Mouse (Mus musculus): ENCODE data around the gene Usp8.

The Usp8 gene

DNA sequence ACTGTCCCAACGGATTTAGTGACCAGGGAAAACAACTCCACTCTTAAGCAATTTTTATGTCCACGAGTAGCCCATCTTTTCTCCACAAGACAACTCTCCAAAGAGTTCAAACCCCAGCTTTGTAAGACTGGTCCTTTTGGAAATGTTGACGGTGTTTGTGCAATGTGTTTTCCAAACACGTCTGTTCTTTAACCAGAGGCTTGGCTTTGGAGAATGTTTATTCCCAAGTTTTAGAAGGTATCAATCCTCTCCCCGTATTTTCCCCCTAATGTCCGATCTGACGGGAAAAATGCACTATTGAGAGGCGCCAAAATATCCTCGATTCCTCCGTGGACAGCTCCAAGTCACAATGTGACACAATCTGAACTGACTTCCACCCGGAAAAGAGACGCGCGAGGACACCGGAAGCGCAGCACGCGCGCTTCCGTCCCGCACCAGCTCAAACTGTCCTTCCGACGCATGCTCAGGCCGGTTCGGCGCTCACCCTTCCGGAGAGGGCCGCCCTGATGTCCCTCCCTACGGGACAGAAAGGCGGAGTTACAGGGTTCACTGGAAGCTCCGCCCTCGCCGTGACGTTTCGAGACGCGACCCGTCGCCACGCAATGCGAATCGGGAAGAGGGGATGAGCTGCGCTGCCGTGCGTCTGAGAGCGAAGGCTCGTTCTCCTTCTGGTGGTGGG is at the start of gene Usp8:
TSS of gene Usp8 (plus strand) at position 570 of the 679 bp plus-strand sequence.
- DNase-seq: peak; percentile 97

DNA sequence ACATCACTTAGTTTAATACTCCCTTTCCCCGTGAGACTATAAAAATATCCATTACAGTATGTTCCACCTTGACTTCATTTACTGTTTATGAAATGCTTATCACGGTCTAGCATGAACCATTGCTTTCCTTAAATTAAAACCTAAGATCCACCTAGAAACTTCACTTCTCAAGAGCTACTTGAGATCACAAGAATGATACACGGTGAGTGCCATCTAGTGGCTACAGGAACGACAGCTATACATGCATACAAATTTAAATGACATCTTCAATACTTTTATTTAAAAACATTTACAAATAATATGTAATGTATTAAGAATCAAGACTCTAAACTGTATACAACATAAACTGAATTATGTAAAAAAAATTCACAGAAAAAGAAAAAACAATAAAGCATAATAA is 43.6 kb upstream of the Usp8 start:
- peak; percentile 14 for DNase-seq

DNA sequence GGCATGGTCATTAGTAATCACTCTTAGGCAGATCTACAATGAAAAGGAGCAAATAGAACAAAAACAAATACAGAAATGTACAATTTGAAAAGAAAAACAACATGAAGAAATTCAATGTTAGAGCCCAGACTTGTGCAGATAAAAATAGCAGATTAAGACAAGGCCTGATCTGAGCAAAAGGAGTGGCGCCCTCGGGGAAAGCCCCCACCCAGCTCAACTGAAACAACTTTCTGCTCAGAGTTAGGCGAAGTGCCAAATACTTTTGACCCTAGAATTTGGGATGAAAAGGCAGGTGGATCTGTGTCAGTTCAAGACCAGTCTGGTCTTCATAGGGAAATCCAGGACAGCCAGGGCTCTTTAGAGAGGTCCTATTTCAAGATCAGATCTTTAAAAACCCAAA is 41.1 kb upstream of the Usp8 start:
- no peak for DNase-seq

DNA sequence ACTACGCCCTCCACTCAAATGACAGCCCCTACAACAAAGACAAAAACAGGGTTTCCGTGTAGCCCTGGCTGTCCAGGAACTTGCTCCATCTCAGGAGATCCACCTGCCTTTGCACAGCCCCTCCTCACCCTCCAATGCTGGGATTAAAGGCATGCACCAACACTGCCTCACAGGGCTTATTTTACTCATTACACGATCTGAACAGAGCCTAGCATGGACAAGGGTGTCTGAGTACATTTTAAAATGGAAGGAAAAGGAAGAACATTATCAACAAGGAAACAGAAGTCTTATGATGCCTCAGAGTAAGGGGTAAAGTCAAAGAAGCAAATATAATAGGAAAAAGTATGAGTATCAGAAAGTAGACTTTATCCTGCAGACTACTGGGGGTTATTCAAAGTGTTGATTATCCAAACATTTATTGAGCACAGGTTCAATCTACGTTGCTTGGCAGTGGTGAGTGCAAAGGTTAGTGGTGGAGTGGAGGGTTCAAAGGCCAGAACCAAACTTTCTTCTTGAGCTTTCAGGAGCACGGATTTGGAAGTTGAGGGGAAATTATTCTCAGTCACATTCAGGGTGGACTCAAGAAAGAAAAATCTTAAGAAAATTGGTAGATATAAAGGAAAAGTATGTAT is 38.4 kb upstream of the Usp8 start:
- DNase-seq: no peak

DNA sequence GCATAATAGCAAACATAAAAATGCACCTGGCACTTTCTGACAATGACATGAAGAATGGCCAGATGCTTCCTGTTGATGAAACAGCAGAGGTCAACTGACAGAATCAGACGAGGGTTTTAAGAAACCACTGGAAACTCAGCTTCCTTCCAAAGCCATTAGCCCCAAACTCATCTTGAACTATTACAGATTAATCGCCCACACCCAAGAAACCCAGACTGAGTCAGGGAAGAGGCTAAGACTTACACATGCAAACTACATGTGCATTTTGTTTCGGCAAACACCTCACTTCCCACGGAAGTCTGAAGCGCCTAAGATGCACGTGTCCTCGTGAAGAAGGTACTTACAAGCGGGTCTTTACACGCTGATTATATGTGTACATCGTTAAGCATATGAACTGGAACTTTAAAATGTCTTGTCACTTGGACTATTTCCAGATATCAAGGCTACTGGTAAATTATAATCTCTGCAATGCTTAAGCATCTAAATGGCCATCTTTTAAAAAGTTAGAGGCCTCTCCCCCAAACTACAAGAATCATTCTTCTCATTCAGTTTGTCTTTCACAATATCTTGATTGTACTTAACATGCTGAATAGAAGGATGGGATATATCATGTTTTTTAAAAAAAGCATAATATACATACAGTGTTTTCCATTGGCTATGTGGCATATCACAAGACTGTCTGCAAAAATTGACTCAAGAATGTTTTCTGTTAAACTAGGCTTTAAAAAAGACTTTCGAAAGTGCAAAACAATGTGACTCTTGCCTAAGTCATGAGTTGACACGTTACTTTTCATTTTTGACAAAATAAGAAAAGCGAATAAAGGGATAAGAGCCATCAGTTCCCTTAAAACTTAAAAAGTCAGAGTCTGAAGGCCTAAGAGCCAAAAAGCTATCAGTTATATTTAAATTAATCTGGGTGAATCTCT is 33.5 kb upstream of the Usp8 start:
- no peak for DNase-seq

DNA sequence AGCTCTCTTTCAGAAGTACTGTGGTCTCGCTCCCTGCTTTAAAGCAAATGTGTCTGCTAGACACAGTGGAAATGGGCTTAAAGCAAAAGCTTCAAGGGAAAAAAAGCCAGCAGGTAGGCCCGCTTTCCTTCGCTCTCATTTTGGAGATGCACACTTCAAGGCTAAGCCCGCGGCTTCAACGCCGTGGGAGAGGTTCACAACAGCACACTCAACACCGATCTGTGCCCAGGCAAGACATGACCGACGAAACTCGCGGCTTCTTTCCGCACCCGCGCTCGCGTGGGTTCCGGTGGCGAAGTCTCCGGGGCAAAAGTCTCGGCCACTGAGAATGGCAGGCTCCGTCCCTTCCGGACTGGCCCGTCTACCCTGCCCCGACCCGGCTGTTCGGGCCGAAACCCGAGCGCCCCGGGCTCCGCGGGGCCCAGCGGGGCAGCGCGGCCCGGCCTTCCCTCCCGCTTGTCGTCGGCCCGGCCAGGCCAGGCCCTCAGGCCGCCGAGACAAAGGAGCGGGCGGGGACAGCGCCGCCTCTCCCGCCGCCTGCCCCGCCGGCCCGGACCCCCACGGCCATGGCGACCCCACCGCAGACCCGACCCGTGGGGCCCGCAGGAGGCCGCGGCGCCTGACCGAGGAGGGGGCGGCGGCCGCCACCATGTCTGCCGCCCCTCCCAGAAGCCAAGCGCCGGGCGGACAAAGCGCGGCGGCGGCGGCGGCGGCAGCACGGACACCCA is 32.5 kb upstream of the Usp8 start:
- peak; percentile 50 for DNase-seq

DNA sequence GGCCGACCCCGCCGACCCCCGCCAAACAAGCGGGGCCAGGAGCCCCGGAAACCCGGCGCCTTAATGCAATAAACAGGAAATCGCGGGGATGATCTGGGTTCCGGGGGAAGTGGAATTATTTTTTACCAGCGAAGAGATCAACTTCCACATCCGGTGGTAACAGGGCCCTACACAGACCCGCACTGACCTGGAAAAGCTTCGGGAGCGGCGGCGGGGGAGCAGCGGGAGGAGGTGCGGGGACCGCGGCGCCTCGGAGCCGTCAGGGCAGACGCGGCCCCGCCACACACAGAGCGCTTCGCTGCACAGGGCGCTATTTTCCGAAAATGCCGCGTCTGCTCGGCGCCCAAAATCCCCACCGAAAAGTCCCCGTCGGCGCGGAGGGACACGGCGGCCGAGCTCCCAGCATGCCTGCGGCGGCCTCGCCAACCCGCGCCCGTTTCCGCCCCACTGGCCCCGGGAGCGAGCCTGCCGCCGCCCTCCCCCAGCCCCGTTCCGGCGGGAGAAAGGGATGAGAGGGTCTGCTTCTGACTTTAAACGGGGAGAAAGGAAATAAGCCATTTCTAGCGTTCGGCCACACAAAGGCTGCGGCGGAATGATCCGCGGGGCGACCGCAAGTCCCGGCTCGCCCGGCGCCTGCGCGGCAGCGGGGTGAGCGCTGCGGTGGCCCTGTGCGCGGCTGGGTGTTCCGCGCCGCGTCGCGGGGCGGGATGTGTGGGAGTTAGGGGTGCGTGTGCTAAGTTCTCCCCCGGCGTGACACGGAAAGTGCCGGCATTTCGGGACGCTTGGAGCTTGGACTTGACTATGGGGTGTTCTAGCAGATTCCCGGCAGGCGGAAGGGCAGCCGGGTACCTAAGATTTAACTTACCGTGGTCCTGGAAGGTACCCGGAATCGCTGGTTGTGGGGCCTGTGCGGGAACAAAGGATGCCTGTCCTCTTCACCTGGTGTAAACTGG is 31.7 kb upstream of the Usp8 start:
- DNase-seq: peak; percentile 87

DNA sequence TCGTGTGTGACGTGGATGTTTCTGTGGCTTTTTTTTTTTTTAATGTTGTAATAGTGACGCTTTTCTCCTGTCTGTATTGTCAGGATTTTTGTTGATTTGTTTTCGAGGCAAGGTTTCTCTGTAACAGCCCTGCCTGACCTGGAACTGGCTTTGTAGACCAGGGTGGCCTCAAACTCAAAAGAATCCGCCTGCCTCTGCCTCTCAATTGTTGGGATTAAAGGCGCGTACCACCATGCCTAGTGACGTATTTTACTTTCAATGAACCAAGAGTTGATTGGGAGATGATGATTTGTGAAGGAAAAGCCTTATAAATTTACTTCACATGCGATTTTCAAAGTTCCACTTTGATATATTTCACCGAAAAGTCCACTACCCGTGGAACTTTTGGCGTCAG is 31.0 kb upstream of the Usp8 start, which contains the start of gene Gabpb1:
TSS of gene Gabpb1 (minus strand) at position 216 of the 394 bp plus-strand sequence.
- no peak for DNase-seq

DNA sequence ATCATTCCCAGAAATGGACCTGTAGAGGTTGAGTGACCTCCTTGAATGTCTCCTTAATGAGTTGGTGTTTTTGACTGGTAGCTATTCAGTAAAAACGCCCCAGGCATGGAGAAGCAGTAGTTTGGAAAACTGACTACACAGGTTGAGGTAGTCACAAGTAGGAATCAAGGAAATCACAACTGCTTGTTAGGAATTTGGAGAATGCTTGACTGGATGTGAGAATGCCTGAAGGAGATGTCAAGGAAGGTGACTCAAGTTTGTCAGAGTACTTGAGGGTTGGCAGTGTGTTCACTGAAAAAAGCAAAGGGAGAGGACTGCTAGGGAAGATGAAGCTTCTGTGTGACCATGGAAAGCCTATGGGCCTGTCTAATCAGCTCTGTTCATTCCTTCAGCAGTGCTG is 29.8 kb upstream of the Usp8 start:
- DNase-seq: no peak

DNA sequence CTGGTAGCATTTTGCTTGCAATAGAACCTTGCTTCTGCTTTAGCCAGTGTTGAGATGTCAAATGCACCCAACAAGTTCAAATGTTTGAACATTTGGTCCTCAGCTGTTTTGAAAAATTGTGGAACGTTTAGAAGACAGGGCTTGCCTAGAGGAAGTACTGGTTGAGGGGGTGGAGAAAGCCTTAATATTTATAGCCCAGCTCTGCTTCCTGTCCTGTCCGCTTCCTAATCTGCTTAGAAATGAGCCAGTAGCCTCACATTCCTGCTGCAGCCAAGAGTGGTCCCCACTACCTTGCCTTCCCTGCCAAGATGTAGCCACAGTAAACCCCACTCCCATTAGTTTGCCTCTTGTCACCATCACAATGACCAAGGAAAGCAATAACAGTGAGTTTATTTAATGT is 24.8 kb upstream of the Usp8 start:
- DNase-seq: no peak

DNA sequence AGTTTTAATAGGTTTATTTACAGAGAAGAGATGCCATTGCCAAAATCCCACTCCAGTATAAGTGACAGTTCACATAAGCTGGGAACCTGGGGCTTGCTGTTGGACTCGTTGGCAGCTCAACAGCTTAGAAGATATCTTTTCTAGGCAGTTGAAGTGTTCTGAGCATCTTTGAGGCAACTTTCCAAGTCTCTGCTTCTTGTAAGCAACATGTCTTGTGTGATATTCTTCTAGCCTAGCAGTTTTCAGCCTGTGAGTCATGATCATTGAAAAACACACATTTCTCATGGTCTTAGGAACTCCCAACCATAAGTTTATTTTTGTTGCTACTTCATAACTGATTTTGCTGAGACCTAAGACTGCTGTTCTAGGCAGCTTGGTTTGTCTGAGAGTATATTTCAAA is 24.2 kb upstream of the Usp8 start:
- no peak for DNase-seq

DNA sequence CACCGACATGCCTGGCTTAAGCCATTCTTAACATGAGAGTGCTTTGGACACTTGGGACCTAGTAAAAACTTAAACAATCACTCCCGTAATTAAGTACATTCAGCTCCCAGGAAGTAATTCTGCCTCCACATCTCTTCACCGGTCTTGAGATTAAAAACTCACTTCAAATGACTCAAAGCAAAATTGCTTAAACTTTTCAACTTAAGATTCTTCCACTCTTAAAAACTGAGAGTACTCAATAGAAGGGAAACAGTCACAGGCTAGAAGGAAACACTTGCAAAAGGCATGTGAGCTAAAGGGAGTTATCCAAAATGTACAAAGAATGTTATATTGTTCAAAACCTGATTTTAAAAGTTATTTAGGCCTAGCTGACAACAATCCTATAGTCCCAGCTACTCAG is 15.8 kb upstream of the Usp8 start:
- no peak for DNase-seq

DNA sequence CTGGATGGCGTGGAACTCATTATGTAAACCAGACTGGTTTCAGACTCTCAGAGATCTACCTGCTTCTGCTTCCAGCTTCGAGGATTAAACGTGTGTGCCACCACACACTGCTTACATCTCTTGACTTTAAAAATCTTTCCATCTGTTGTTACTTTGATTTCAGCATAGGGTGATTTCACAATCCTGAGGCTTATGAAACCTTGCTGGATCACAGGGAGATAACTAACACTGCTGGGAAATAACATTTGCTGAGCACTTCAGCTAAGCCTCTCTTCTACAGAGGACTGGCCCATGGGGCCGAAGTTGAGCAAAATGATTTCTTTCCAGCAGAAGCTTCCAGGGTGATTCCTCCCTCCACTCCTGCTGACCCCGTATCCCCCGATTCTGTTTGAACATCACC is 11.8 kb upstream of the Usp8 start:
- DNase-seq: no peak

DNA sequence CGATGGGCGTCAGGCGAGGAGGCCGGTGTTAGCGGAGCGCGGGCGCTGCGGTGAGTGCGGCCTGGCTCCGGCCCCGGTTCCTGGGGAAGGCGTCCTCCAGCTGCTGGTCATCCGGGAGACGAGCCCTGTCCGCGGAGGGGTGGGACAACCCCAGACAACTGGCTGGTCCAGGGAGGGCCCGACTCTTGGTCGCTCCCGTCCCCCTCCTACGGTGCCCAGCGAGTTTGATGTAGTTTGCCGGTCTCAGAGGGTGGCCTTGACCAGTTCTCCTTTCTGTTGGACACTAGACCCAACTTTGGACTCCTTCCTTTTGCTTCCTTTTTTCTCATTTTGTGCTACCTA is 281 bp downstream of the Usp8 start:
- DNase-seq: no peak

DNA sequence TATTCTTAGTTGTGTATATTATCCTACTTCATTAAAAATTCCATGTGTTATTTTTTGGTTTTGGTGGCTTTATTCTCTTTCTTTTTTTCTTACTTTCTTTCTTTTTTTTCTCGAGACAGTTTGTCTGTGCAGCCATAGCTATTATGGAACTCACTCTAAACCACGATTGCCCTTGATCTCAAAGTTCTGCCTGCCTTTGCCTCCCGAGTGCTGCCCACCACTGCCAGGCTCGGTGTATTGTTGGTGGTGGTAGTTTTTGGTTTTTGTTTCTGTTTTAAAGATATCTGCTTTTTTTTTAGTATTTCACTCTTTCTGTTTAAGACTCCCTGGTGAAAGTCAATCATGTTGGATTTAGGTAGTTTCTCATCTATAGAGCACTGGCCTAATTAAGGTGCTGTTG is 1.2 kb downstream of the Usp8 start:
- no peak for DNase-seq

DNA sequence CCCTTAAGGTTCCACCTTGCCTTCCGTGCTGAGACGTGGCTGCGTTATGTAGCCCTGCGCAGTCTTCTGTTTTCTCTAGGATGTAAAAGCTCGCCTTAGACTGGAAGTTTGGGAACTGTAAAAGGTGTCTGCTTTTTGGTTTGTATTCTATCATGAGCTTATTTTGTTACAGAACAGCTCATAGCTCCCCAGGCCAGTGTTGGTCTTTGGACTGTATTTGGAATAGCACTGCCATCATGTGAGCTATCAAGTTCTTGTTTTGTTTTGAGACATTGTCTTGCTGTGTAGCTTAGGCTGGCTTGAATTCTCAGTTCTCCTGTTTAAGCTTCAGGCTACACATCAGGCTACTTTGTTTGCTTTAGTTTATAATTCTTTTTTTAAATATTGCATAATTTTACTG is 5.4 kb downstream of the Usp8 start:
- DNase-seq: no peak

DNA sequence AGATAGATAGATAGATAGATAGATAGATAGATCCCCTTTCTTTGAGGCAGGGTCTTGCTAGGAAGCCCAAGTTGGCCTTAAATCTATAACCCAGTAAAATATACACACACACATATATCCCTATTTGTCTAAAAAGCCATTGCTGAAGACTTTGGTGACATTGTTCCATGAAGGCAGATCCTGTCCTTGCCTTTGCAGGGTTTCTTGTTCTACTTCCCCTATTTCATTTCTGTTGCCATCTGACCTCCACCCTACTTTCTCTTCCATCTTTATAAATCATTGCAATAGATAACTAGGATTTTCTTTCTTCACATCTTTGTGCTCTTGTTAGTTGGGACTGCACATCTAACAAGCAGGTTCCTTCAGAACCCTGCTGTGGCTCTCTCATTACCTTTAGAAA is 5.8 kb downstream of the Usp8 start:
- DNase-seq: no peak

DNA sequence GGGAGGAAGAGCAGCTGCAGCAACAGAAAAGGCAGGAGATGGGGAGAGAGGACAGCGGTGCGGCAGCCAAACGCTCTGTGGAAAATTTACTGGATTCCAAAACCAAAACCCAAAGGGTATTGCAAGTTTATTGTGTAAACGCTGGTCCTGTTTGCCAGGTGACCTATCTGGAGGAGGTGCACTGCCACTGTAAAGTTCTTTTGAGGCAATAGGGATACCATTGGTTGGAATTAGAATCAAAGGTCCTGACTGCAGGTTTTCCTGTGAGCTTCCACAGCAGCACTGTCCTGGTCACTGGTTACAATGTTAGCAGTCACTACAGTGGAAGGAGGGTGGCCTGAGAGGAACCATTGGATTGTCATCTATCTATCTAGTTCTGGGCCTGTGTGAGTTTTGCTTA is 22.1 kb downstream of the Usp8 start:
- no peak for DNase-seq

DNA sequence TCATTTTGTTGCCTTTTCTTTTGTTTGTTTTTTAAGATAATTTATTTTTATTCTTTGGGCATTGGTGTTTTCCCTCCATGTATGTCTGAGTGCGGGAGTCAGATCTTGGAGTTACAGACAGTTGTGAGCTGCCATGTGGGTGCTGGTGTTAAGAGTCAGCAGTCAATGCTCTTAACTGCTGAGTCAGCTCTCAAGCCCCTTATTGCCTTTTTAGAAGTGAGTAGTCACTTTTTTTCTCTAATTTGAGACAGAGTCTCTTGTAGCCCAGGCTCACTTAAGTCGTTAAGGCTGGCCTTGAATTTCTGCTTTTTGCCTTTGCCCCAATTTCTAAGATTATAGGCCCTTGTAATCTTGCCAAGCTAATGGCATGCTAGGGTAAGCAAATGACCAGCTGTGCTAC is 23.4 kb downstream of the Usp8 start:
- DNase-seq: no peak

DNA sequence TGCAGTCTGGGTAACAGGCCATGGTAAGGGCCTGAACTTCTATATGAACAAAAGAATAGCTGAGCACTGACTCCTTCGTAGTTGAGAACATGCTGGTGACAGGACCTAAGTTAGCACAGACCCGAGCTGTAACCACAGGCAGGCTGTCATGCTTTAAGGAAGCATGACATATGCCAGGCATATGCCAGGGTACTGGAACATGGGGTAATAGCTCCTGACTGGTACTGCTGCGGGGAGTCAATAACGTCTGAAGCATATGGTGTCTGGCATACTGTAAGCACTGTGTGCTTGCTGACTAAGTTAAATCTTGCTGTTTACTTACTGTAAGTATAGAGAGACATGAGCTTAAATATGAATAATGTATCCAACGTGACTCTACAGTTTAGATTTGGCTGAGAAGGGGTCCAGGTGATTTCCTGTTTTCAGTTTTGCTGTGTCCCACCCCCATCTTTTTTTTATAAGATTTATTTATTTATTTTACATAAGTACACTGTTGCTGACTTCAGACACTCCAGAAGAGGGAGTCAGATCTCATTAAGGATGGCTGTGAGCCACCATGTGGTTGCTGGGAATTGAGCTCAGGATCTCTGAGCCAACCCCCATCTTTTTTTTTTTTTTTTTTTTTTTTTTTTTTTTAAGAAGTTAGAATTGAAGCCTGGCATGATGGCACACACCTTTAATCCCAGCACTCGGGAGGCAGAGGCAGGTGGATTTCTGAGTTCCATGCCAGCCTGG is 28.4 kb downstream of the Usp8 start:
- no peak for DNase-seq

DNA sequence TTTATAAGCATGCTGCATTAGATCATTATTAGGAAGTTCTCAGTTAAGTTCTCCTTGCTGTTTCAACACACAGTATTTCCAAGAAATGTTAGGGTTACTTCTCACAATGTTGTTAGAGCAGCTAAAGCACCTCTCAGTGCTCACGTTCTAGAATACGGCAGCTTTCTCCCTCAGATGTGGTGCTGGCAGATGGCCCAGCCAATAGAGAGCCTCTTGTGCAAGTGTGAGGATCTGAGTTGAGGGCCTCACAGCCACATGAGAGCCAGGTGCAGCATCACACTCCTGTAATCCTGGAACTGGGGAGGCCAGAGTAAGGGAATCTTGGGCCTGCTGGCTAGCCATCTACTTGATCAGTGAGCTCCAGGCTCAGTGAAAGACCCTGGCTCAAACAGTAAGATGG is 33.2 kb downstream of the Usp8 start:
- peak; percentile 13 for DNase-seq
